Mouse (Mus musculus) G1E (cell line): ENCODE results near the gene Gm49368. TPM values are rescaled to one million over a fixed set of nuclear protein-coding genes. Genes with fewer than 3 reads are reported as not detected.
"Not testable (repeated sequence)": the region's sequence is repeated elsewhere in the genome, so short reads cannot be mapped to it uniquely, and the experiment has no call there.

ENCODE experiments used
- ATAC-seq: 2 replicates; pipeline ENCODE4 v1.8.0; 2016; ENCODE audit warnings: mild to moderate bottlenecking; ENCODE audit not compliant: insufficient number of reproducible peaks, poor library complexity, low FRiP score, severe bottlenecking; ENCODE audit errors: extremely low read depth
- DNase-seq: peaks from one replicate; pipeline ENCODE4 v3.0.0; 2012; ENCODE audit warnings: low spot score
- H3K27me3 ChIP-seq: 2 replicates; pipeline ENCODE4 v1.6.1; 2012; ENCODE audit warnings: mild to moderate bottlenecking, low read length, inconsistent platforms; ENCODE audit not compliant: insufficient read depth
- H3K36me3 ChIP-seq: replicated peaks from 2 replicates; pipeline ENCODE3; 2012; ENCODE audit warnings: mild to moderate bottlenecking, inconsistent platforms
- H3K4me1 ChIP-seq: 2 replicates; pipeline ENCODE4 v1.6.1; 2012; ENCODE audit warnings: low read depth, low read length, inconsistent platforms, mixed read lengths; ENCODE audit not compliant: insufficient read depth
- H3K4me3 ChIP-seq: 2 replicates; pipeline ENCODE4 v1.5.1; 2012; ENCODE audit warnings: low read depth, mild to moderate bottlenecking, inconsistent platforms, low read length, moderate library complexity, mixed read lengths
- H3K9me3 ChIP-seq: replicated peaks from 2 replicates; pipeline ENCODE4 v1.6.1; 2012; ENCODE audit warnings: inconsistent platforms
- CTCF ChIP-seq: IDR thresholded peaks from 2 replicates; pipeline ENCODE4 v1.5.1; 2012; ENCODE audit warnings: low read depth, low read length, inconsistent platforms, mixed read lengths
- GATA1 ChIP-seq: IDR thresholded peaks from 2 replicates; pipeline ENCODE4 v1.6.1; 2012; ENCODE audit warnings: borderline replicate concordance, low read length, inconsistent platforms, mixed read lengths
- GATA2 ChIP-seq: IDR thresholded peaks from 2 replicates; pipeline ENCODE4 v1.6.1; 2012; ENCODE audit warnings: low read depth, low read length, inconsistent platforms, borderline replicate concordance
- POLR2AphosphoS5 ChIP-seq: IDR thresholded peaks from 2 replicates; pipeline ENCODE4 v1.6.1; 2012; ENCODE audit warnings: low read depth, low read length, inconsistent platforms; ENCODE audit not compliant: insufficient replicate concordance
- TAL1 ChIP-seq: conservative IDR thresholded peaks from 2 replicates; pipeline ENCODE4 v1.6.1; 2012; ENCODE audit warnings: low read depth, low read length, inconsistent platforms, mixed read lengths
- polyA plus RNA-seq: library from polyadenylated mRNA; stranded (reverse); fragments of >175 nt; gene quantifications from 2 replicates; pipeline ENCODE4 v1.2.3, GENCODE M21; 2012
- total RNA-seq, 2 experiments: library from RNA; stranded (forward) in 1 of 2; stranded (reverse) in 1 of 2; fragments of 200-1000 nt in 1 of 2; fragments of >200 nt in 1 of 2; fragmentation: Nextera tagmentation in 1 of 2; gene quantifications; 2 replicates each; pipeline ENCODE4 v1.2.3; 2014 to 2017

Gene Gm49368
- total and polyA plus RNA-seq, 3 experiments, result not detected

DNA sequence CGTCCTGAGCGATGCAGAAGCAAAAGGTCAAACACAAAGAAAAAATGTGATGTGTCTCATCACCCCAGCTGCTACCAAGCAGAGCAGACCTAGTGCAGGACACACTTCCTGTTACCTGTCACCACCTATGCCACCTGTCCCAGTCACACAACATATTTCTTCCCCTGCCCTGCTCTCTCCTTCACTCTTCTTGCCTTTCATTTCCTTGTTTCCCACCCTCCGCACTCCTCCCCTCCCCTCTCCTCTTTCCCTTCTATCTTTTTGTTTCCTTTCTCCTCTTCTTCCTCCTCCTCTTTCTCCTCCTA is 29.5 kb upstream of the Gm49368 start:
- Histone ChIP-seq H3K27me3 (peaks cover 7% of the 10 kb centered on the region; the same call in 1 of the 2 replicates), H3K36me3 (no peaks in the 10 kb centered on the region), H3K4me3 (no peak overlapping the region), H3K9me3 (no peaks in the 10 kb centered on the region), H3K4me1 (no peaks in the 10 kb centered on the region)
- no peak for DNase-seq
- no peak for TF ChIP-seq GATA2
- no peak for TF ChIP-seq POLR2AphosphoS5
- no peak for ATAC-seq

DNA sequence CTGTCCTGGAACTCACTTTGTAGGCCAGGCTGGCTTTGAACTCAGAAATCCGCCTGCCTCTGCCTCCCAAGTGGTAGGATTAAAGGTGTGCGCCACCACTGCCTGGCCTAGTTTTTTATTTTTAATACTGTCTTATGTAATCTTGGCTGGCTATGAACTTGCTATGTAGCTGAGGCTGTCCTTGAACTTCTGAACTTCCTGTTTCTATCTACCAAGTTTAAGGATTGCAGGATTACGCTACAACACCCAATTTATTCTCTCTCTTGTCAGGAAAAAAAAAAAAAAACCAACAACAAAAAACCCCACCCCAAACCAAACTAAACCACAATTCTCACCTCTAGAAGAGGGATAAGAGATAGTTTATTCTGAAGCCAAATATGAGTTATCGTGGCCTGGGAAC is 28.9 kb upstream of the Gm49368 start:
- H3K9me3 ChIP-seq, result no peaks in the 10 kb centered on the region
- H3K27me3 ChIP-seq, result peaks cover 7% of the 10 kb centered on the region; the same call in 1 of the 2 replicates
- TF ChIP-seq GATA2 (no peak), POLR2AphosphoS5 (no peak), TAL1 (no peak), GATA1 (no peak), CTCF (no peak)
- H3K36me3 ChIP-seq, result no peaks in the 10 kb centered on the region
- DNase-seq, result no peak
- no peaks in the 10 kb centered on the region for H3K4me1 ChIP-seq
- no peak overlapping the region for H3K4me3 ChIP-seq
- no peak for ATAC-seq

DNA sequence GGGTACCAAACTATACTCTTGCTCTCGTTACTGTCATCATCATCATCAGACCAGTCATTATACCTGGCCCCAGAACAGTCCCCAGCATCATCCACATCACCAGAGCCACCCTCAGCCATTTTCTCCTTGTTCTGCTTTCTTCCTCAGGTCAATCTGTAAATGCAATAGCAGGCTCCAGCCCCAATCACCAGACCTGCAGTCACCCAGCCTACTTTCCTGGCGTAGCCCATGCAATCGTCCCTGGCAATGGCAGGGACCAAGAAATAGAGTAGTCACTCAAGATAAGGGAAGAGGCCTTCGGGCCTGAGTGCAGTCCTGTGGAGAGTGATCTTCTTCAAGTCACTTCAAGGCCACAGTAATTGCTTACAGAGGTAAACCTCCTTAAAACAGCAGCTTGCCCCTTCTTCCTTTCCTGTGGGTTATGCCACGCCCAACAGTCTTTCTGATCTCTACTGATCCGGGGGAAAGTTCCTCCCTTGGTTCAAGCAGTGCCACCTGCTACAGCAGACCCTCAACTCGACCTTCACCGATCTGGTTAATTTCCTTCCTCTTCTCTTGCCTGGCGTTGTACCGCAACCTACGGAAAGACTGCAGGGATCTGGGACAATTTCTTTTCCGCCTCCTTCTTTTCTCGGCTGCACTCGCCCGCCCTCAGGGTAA is 20.2 kb upstream of the Gm49368 start:
- H3K36me3 ChIP-seq, H3K27me3 ChIP-seq, H3K9me3 ChIP-seq, DNase-seq, H3K4me3 ChIP-seq, ATAC-seq, H3K4me1 ChIP-seq: not testable (repeated sequence)

DNA sequence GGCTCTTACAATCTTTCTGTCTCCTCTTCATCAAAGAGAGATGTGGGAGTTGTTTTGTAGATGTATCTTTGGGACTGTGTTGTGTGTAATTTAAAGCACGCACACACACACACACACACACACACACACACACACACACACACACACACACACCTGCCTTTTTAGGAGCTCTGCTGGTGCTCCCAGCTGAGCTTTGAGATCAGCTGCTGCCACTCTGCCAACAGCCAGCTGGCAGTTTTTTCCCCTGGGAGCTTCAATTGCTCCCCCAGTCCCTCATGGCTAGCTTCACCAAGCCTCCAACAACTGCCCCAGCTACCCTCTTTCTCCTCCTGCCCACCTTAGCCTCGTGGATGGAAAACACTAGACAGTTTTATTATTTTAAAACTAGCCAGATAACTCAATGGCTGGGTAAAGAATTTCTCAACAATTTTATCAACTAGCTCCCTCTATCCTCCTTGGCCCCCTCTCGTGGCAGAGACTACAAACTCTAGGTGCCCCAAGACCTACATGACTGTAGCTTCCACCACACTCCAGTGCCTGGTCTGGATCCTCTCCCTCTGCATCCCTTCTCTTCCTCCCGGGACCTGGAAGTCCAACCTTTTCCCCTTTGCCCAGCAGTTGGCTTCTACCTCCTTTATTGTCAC is 18.2 kb upstream of the Gm49368 start:
- H3K4me1 ChIP-seq, result no peaks in the 10 kb centered on the region
- no peak for TF ChIP-seq CTCF
- no peak for TF ChIP-seq POLR2AphosphoS5
- TF ChIP-seq GATA2, result no peak
- no peak for TF ChIP-seq GATA1
- no peaks in the 10 kb centered on the region for H3K36me3 ChIP-seq
- H3K9me3 ChIP-seq, result no peaks in the 10 kb centered on the region
- DNase-seq, result no peak
- no peak for ATAC-seq
- peaks cover 9% of the 10 kb centered on the region; the same call in 1 of the 2 replicates for H3K27me3 ChIP-seq
- H3K4me3 ChIP-seq, result no peak overlapping the region

DNA sequence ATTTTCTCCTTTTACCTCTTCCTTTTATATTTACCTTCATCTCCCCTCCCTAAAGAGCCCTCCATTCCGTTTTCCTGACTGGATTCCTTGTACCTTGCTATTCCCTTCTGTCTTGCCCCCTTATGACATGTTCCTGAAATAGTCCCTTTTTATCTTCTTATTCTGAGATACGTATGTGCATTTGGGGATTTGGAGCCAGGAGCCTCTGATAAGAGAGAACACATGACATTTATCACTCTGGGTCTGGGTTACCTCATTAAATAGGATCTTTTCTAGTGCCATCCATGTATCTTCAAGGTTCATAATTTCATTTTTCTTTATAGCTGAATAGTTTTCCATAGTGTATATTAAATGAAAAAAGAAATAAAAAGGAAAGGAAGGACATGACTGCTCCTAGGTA is 16.8 kb upstream of the Gm49368 start:
- TF ChIP-seq TAL1 (no peak), GATA2 (no peak), GATA1 (no peak), CTCF (no peak), POLR2AphosphoS5 (no peak)
- ATAC-seq (no peak), DNase-seq (no peak)
- H3K27me3 ChIP-seq, result peaks cover 12% of the 10 kb centered on the region
- H3K4me1 ChIP-seq, result peaks cover 2% of the 10 kb centered on the region
- H3K4me3 ChIP-seq, result no peak overlapping the region
- H3K9me3 ChIP-seq, result no peaks in the 10 kb centered on the region
- H3K36me3 ChIP-seq, result no peaks in the 10 kb centered on the region

DNA sequence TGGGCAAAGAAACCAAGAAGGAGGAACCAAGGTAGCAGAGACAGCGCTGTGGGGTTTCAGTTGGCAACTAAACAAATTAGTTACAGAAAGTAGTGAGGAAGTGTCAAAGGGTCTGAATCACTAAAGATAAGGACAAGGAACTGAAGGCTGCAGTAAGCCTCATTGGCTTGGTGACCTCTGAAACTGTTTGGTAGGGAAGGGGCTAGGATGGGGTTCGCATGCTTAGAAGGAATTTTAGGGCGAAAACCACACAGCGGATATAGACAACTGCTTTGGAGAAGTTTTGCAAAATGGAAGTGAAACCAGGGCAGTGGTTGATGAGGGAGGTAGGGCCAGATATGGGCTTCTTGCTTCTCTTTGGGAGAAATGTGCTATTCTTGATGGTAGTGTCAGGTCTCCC is 13.7 kb upstream of the Gm49368 start:
- Histone ChIP-seq H3K36me3 (no peaks in the 10 kb centered on the region), H3K4me1 (peaks cover 8% of the 10 kb centered on the region), H3K9me3 (no peaks in the 10 kb centered on the region), H3K4me3 (no peak overlapping the region), H3K27me3 (peaks cover 27% of the 10 kb centered on the region)
- ATAC-seq, result no peak
- TF ChIP-seq GATA2 (no peak), POLR2AphosphoS5 (no peak), CTCF (no peak), TAL1 (no peak), GATA1 (no peak)
- DNase-seq, result no peak

DNA sequence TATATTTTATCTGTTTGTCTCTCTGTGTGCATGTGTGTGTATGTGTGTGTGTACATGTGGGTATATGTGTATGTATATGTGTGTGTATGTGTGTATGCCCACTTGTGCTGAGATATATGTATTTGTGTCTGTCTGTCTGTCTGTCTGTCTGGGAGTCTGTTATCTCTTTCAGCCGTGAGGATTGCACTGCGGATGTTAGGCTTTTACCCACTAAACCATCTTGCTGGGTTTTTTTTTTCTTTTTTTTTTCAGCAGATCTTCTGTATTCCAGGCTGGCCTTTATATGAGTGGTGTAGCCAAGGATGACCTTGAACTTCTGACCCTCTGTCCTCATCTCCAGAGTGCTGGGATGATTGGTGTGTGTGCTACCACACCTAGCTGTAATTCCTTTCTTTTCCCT is 13.2 kb upstream of the Gm49368 start:
- no peak for ATAC-seq
- Histone ChIP-seq H3K36me3 (no peaks in the 10 kb centered on the region), H3K4me3 (no peak overlapping the region), H3K9me3 (no peaks in the 10 kb centered on the region), H3K27me3 (peaks cover 27% of the 10 kb centered on the region), H3K4me1 (peaks cover 8% of the 10 kb centered on the region)
- no peak for DNase-seq
- TF ChIP-seq TAL1 (no peak), CTCF (no peak), POLR2AphosphoS5 (no peak), GATA1 (no peak), GATA2 (no peak)
